Comparison of ENCODE assay signal across 20 mouse cellular contexts in genomic region chr16:37911086-37911485, GRCm38 (mm10). TPM values are rescaled to one million over a fixed set of nuclear protein-coding genes. Genes with fewer than 3 reads are reported as not detected.
"Had no signal": no experiment of that assay in that cellular context is flagged by ENCODE, and none has a peak within 500 bp of the region (broad histone marks: within the 10 kb centered on the region; RNA-seq: fewer than 3 reads in every experiment).

No protein-coding gene starts in this region.

- H3K4me2 ChIP-seq: neural tube, embryonic 13.5 days; neural tube, embryonic 15.5 days; stomach, embryonic 15.5 days had no signal

- H3K36me3 ChIP-seq: neural tube, embryonic 13.5 days; neural tube, embryonic 15.5 days; stomach, embryonic 15.5 days had no signal

- H3K4me3 ChIP-seq: neural tube, embryonic 13.5 days; neural tube, embryonic 15.5 days; stomach, embryonic 15.5 days had no signal

- DNase-seq: retina, postnatal 1 day; right cerebral cortex, adult 18-20 months; right cerebral cortex, postnatal 14 days; right cerebral cortex, postnatal 25 days; right cerebral cortex, postnatal 4 days; spleen, adult 18-20 months; thymus, adult 18-20 months; thymus, adult 2 months; thymus, postnatal 14 days; thymus, postnatal 25 days; thymus, postnatal 36 days; thymus, postnatal 4 days had no signal

- H3K4me1 ChIP-seq: stomach, embryonic 15.5 days had no signal

- H3K27me3 ChIP-seq: neural tube, embryonic 13.5 days; neural tube, embryonic 15.5 days; stomach, embryonic 15.5 days had no signal

- H3K9me3 ChIP-seq: neural tube, embryonic 13.5 days; stomach, embryonic 15.5 days had no signal

- H3K27ac ChIP-seq: neural tube, embryonic 13.5 days; neural tube, embryonic 15.5 days; stomach, embryonic 15.5 days; stomach, postnatal 0 days had no signal

- H3K9ac ChIP-seq: neural tube, embryonic 13.5 days; neural tube, embryonic 15.5 days; stomach, embryonic 15.5 days had no signal

RNA-seq across cellular contexts. Expression of gene Gpr156, which starts 5.2 kb away (rescaled TPM):
- total RNA-seq: neutrophil, adult 5-6 weeks had no signal

RNA-seq across cellular contexts. Expression of gene Gm36028, which starts 50.1 kb away (rescaled TPM):
- total RNA-seq: neutrophil, adult 5-6 weeks had no signal
- polyA plus RNA-seq: neural tube, embryonic 15.5 days; small intestine, adult 2 months; spleen, adult 2 months; stomach, embryonic 14.5 days had no signal
